Mouse (Mus musculus) stomach, embryonic 16.5 days (tissue): Measurements from ENCODE around the gene Nxnl2. TPM values are rescaled to one million over a fixed set of nuclear protein-coding genes. Genes with fewer than 3 reads are reported as not detected.

Source experiments
- ATAC-seq: fragments of 200-750 bp; cut with Nextera tagmentation; 2 replicates; pipeline ENCODE4 v1.8.0; 2017; ENCODE audit warnings: moderate number of reproducible peaks, moderate TSS enrichment; ENCODE audit not compliant: insufficient read depth, low FRiP score
- H3K27ac ChIP-seq: fragments of 300-500 bp; sonication (generic); 2 replicates; pipeline ENCODE4 v1.5.1; 2014; ENCODE audit warnings: low read length
- H3K27me3 ChIP-seq: fragments of 300-500 bp; sonication (generic); 2 replicates; pipeline ENCODE4 v1.6.1; 2014; ENCODE audit warnings: low read length, control low read depth, mixed read lengths; ENCODE audit not compliant: control insufficient read depth, insufficient read depth
- H3K36me3 ChIP-seq: fragments of 300-500 bp; sonication (generic); 2 replicates; pipeline ENCODE4 v1.6.1; 2014; ENCODE audit warnings: low read length; ENCODE audit not compliant: control insufficient read depth, insufficient read depth
- H3K4me1 ChIP-seq: fragments of 300-500 bp; sonication (generic); 2 replicates; pipeline ENCODE4 v1.6.1; 2014; ENCODE audit warnings: low read length, control low read depth, mixed read lengths; ENCODE audit not compliant: control insufficient read depth, insufficient read depth
- H3K4me2 ChIP-seq: fragments of 300-500 bp; sonication (generic); 2 replicates; pipeline ENCODE4 v1.6.1; 2014; ENCODE audit warnings: low read depth, low read length, mixed read lengths
- H3K4me3 ChIP-seq: fragments of 300-500 bp; sonication (generic); replicated peaks from 2 replicates; pipeline ENCODE4 v1.5.1; 2014; ENCODE audit warnings: mild to moderate bottlenecking, low read length
- H3K9ac ChIP-seq: fragments of 300-500 bp; sonication (generic); 2 replicates; pipeline ENCODE4 v1.6.1; 2014; ENCODE audit warnings: low read length
- H3K9me3 ChIP-seq: fragments of 300-500 bp; sonication (generic); replicated peaks from 2 replicates; pipeline ENCODE4 v1.6.1; 2016; ENCODE audit warnings: low read length, control low read depth; ENCODE audit not compliant: control insufficient read depth
- WGBS: fragments of 180-500 bp; shearing (Covaris S2); extraction: QIAGEN DNeasy Blood & Tissue Kit; methylation state at CpG from one replicate; pipeline ENCODE4 v1.1.7; 2014; 5-methylcytosine and 5-hydroxymethylcytosine counted together
- polyA plus RNA-seq: library from polyadenylated mRNA; unstranded; fragments of >200 nt; fragmentation: Nextera tagmentation; extraction: Ambion mirVana; gene quantifications from 2 replicates; pipeline ENCODE4 v1.2.1, GENCODE M21; 2015

The Nxnl2 gene
- polyA plus RNA-seq, 1 experiment from 2014 or later: 1.5 TPM

GRCm38 (mm10) chr13:51136996-51137701 lies 33.7 kb upstream of the Nxnl2 start:
- WGBS: 55% methylated on average over 2 of the region's 2 CpGs
- Histone ChIP-seq H3K9ac (no peak overlapping the region), H3K9me3 (no peaks in the 10 kb centered on the region), H3K27ac (peak overlapping the region; percentile 10; the same call in 1 of the 2 replicates), H3K4me1 (peaks cover 3% of the 10 kb centered on the region; the same call in 1 of the 2 replicates), H3K4me2 (no peak overlapping the region), H3K4me3 (no peak overlapping the region), H3K36me3 (peaks cover 8% of the 10 kb centered on the region; the same call in 1 of the 2 replicates), H3K27me3 (no peaks in the 10 kb centered on the region)
- no peak for ATAC-seq

DNA sequence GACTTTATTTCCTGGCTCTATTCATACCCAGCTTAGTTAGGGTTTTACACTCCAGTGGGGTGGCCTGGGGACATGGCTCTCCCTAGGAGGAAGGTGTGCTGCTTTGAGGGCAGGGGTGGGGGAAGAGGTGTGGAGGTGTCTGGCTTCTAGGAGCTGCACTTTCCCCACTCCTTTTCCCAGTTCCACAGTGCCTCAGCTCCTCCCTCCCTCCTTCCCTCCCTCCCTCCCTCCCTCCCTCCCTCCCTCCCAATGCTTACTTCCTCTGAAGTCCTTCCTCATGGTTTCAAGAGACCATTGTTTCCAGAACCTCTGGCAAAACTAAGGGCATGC lies 33.2 kb upstream of the Nxnl2 start:
- H3K4me1 ChIP-seq: peaks cover 3% of the 10 kb centered on the region; the same call in 1 of the 2 replicates
- 0 out of 2 replicates have a peak overlapping the region, but pooled peaks have one; percentile 10 for H3K27ac ChIP-seq
- H3K27me3 ChIP-seq: no peaks in the 10 kb centered on the region
- no peak overlapping the region for H3K4me3 ChIP-seq
- H3K36me3 ChIP-seq: peaks cover 8% of the 10 kb centered on the region; the same call in 1 of the 2 replicates
- H3K9me3 ChIP-seq: no peaks in the 10 kb centered on the region
- peak; percentile 47; the same call in 1 of the 2 replicates for ATAC-seq
- H3K4me2 ChIP-seq: no peak overlapping the region
- no peak overlapping the region for H3K9ac ChIP-seq

DNA sequence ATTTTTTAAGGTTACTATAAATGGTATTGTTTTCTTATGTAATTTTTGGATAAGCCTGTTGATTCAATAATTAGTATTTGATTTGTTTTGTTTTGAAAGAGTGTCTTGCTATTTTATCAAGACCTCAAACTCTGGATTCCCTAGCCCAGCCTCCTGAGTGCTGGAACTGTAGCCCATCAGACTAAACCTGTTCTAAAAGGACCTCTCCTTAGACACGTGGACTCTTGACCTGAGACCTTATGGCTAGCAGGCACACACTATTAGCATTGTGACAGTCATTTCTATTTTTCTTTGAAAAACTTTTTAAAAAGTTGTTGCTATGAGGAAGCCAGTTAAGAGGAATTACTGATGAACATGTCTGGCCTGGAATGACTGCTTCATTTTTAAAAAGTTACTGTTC lies 23.7 kb upstream of the Nxnl2 start:
- Histone ChIP-seq H3K27ac (no peak overlapping the region), H3K9ac (no peak overlapping the region), H3K9me3 (no peaks in the 10 kb centered on the region), H3K4me1 (peaks cover 6% of the 10 kb centered on the region; the same call in 1 of the 2 replicates), H3K36me3 (peaks cover 9% of the 10 kb centered on the region; the same call in 1 of the 2 replicates), H3K27me3 (no peaks in the 10 kb centered on the region), H3K4me3 (no peak overlapping the region), H3K4me2 (no peak overlapping the region)
- 47% methylated on average over 1 of the region's 1 CpGs for WGBS
- ATAC-seq: no peak

GRCm38 (mm10) chr13:51152966-51153669 lies 17.7 kb upstream of the Nxnl2 start:
- Histone ChIP-seq H3K4me3 (no peak overlapping the region), H3K4me2 (no peak overlapping the region), H3K27ac (peak overlapping the region; percentile 78), H3K9me3 (no peaks in the 10 kb centered on the region), H3K27me3 (no peaks in the 10 kb centered on the region), H3K4me1 (peaks cover 3% of the 10 kb centered on the region; the same call in 1 of the 2 replicates), H3K36me3 (peaks cover 5% of the 10 kb centered on the region; the same call in 1 of the 2 replicates), H3K9ac (no peak overlapping the region)
- ATAC-seq: peak; percentile 86
- WGBS: 70% methylated on average over 4 of the region's 4 CpGs

GRCm38 (mm10) chr13:51153670-51154030 lies 17.2 kb upstream of the Nxnl2 start:
- 70% methylated on average over 4 of the region's 4 CpGs for WGBS
- Histone ChIP-seq H3K27me3 (no peaks in the 10 kb centered on the region), H3K4me1 (peaks cover 3% of the 10 kb centered on the region; the same call in 1 of the 2 replicates), H3K9me3 (no peaks in the 10 kb centered on the region), H3K4me2 (no peak overlapping the region), H3K36me3 (peaks cover 5% of the 10 kb centered on the region; the same call in 1 of the 2 replicates), H3K4me3 (no peak overlapping the region), H3K9ac (no peak overlapping the region), H3K27ac (peak overlapping the region; percentile 78)
- ATAC-seq: peak; percentile 56; the same call in 1 of the 2 replicates

DNA sequence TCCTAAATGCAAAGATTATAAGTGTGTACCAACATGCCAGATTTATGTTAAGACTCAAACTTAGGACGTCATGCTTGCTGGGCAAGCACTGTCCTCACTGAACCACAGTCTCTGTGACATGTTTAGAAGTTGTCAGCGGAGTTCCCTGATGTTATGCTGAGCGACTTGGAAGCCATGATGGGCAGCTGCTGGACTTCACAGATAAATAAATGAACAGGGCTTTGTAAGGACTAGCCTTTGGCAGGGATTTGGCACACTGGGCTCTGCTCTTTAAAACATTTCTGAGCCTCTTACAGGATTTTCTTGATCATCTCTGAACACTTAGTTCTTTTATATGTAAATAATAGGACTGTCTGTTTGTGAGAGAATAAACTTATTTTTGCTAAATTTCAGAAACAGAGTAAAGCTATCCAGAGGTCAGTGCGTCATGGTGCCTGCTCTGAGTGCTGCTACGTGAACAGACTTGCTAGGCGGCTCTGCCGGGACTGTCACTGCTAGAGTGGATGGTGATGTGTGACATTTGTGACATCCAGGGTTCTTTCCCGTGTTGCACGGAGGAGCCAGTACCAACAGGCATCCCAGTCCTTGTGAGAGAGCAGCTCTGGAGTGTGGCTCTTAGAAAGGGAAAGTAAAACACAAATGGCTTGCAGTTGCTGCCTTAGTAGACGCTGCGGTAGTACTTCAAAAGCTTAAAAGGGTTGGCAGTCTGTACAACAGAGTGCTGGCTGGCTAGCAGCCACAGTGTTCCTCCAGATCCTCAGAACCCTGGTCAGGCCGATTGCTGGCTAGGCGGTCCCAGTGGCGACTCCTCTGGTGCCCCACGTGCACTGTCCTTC lies 15.4 kb upstream of the Nxnl2 start:
- no peak overlapping the region for H3K4me2 ChIP-seq
- H3K9me3 ChIP-seq: no peaks in the 10 kb centered on the region
- H3K9ac ChIP-seq: no peak overlapping the region
- ATAC-seq: no peak
- H3K4me3 ChIP-seq: no peak overlapping the region
- H3K27ac ChIP-seq: peak overlapping the region; percentile 69
- no peaks in the 10 kb centered on the region for H3K27me3 ChIP-seq
- H3K4me1 ChIP-seq: peaks cover 3% of the 10 kb centered on the region; the same call in 1 of the 2 replicates
- no peaks in the 10 kb centered on the region; the same call in 1 of the 2 replicates for H3K36me3 ChIP-seq
- WGBS: 70% methylated on average over 15 of the region's 15 CpGs

GRCm38 (mm10) chr13:51156014-51156386 lies 14.8 kb upstream of the Nxnl2 start:
- H3K27me3 ChIP-seq: no peaks in the 10 kb centered on the region
- no peak for ATAC-seq
- no peak overlapping the region for H3K4me3 ChIP-seq
- H3K4me2 ChIP-seq: no peak overlapping the region
- peaks cover 3% of the 10 kb centered on the region; the same call in 1 of the 2 replicates for H3K4me1 ChIP-seq
- H3K9me3 ChIP-seq: no peaks in the 10 kb centered on the region
- H3K27ac ChIP-seq: peak overlapping the region; percentile 69; the same call in 1 of the 2 replicates
- H3K36me3 ChIP-seq: no peaks in the 10 kb centered on the region; the same call in 1 of the 2 replicates
- no peak overlapping the region for H3K9ac ChIP-seq
- WGBS: 91% methylated on average over 6 of the region's 6 CpGs

DNA sequence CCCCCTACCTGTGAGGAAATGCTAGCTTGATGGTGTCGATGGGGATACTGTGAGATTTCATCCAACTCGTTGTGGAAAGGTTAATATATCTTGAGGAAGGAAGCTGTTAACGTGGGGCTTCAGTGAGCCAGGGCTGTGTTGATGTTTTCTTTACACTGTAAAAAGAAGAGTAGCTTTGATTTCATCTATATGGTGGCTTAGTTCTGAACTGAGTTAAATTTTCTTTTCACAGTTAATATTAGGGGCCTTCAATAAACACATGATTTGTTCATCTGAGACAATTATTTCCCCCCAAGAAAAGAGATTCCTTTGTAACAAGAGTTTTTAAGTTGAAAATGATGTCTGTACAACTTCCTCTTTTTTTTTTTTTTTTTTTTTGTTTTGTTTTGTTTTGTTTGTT lies 13.5 kb upstream of the Nxnl2 start:
- H3K36me3 ChIP-seq: no peaks in the 10 kb centered on the region; the same call in 1 of the 2 replicates
- no peak overlapping the region for H3K27ac ChIP-seq
- H3K27me3 ChIP-seq: no peaks in the 10 kb centered on the region
- no peak for ATAC-seq
- no peak overlapping the region for H3K4me3 ChIP-seq
- no peaks in the 10 kb centered on the region for H3K9me3 ChIP-seq
- no peak overlapping the region for H3K4me2 ChIP-seq
- WGBS: 72% methylated on average over 3 of the region's 3 CpGs
- H3K9ac ChIP-seq: no peak overlapping the region
- peaks cover 3% of the 10 kb centered on the region; the same call in 1 of the 2 replicates for H3K4me1 ChIP-seq
